Mouse (Mus musculus) testis, postnatal 10 days (tissue): ENCODE data around the gene Ippk.

Source experiments
- DNase-seq: peaks from one replicate; pipeline ENCODE4 v3.0.0; 2021; ENCODE audit warnings: low spot score

The Ippk gene

GRCm38 (mm10) chr13:49480551-49480950, 59.5 kb downstream of the Ippk start:
- no peak for DNase-seq

GRCm38 (mm10) chr13:49485388-49485787, 64.3 kb downstream of the Ippk start:
- no peak for DNase-seq

GRCm38 (mm10) chr13:49492376-49493368, 71.6 kb downstream of the Ippk start, which contains the start of gene Tes3-ps:
TSS of gene Tes3-ps (plus strand) at chr13:49493318.
- DNase-seq: no peak

GRCm38 (mm10) chr13:49504510-49504909, 83.5 kb downstream of the Ippk start, which contains the start of gene Ecm2:
TSS of gene Ecm2 (plus strand) at chr13:49504810.
- DNase-seq: no peak

GRCm38 (mm10) chr13:49505776-49506175, 84.7 kb downstream of the Ippk start:
- DNase-seq: no peak

GRCm38 (mm10) chr13:49507176-49507575, 86.1 kb downstream of the Ippk start:
- DNase-seq: no peak
